Mouse (Mus musculus) MEL (cell line): ENCODE measurements around the gene Rbm18. TPM values are rescaled to one million over a fixed set of nuclear protein-coding genes. Genes with fewer than 3 reads are reported as not detected.

Experiments used
- DNase-seq: peaks from one replicate; pipeline ENCODE4 v3.0.0; 2011; ENCODE audit warnings: low read depth, low spot score
- H3K27ac ChIP-seq: 2 replicates; pipeline ENCODE4 v1.5.1; 2012; ENCODE audit warnings: low read depth, mild to moderate bottlenecking, control low read depth, low read length, moderate library complexity; ENCODE audit not compliant: control insufficient read depth
- H3K27me3 ChIP-seq, 2 experiments: fragments of 150-350 bp in 1 of 2; sonication (generic) in 1 of 2; 2 replicates each; pipeline ENCODE4 v1.6.1; 2012; ENCODE audit warnings: low read length in 2 of 2, mild to moderate bottlenecking in 2 of 2, improper control_type of control experiment in 1 of 2, moderate library complexity in 1 of 2; ENCODE audit not compliant: insufficient read depth in 2 of 2, control insufficient read depth in 1 of 2
- H3K36me3 ChIP-seq, 2 experiments: 2 replicates each; pipeline ENCODE4 v1.6.1; 2012 to 2014; ENCODE audit warnings: low read length in 2 of 2, improper control_type of control experiment in 1 of 2, inconsistent platforms in 1 of 2, mild to moderate bottlenecking in 1 of 2; ENCODE audit not compliant: insufficient read depth in 2 of 2, control insufficient read depth in 1 of 2
- H3K4me1 ChIP-seq, 2 experiments: fragments of 150-350 bp in 1 of 2; sonication (generic) in 1 of 2; 2 replicates each; pipeline ENCODE4 v1.6.1; 2012; ENCODE audit warnings: low read length in 2 of 2, improper control_type of control experiment in 1 of 2, mild to moderate bottlenecking in 1 of 2; ENCODE audit not compliant: insufficient read depth in 2 of 2, control insufficient read depth in 1 of 2
- H3K4me3 ChIP-seq, 2 experiments: fragments of 150-350 bp in 1 of 2; sonication (generic) in 1 of 2; 2 replicates each; pipeline ENCODE4 v1.5.1; 2012; ENCODE audit warnings: low read depth in 2 of 2, low read length in 2 of 2, mild to moderate bottlenecking in 2 of 2, moderate library complexity in 2 of 2, control low read depth in 1 of 2, improper control_type of control experiment in 1 of 2; ENCODE audit not compliant: control insufficient read depth in 1 of 2, insufficient read depth in 1 of 2
- H3K79me2 ChIP-seq: 2 replicates; pipeline ENCODE4 v1.6.1; 2012; ENCODE audit warnings: mild to moderate bottlenecking, low read length, moderate library complexity; ENCODE audit not compliant: control insufficient read depth, poor library complexity, insufficient read depth
- H3K9ac ChIP-seq: 2 replicates; pipeline ENCODE4 v1.6.1; 2012; ENCODE audit warnings: low read depth, mild to moderate bottlenecking, control low read depth, low read length, moderate library complexity; ENCODE audit not compliant: control insufficient read depth, poor library complexity, severe bottlenecking
- H3K9me3 ChIP-seq: fragments of 150-350 bp; sonication (generic); replicated peaks from 2 replicates; pipeline ENCODE4 v1.6.1; 2012; ENCODE audit warnings: mild to moderate bottlenecking, low read length, improper control_type of control experiment, moderate library complexity; ENCODE audit not compliant: insufficient read depth
- BHLHE40 ChIP-seq: IDR thresholded peaks from 2 replicates; pipeline ENCODE4 v1.6.1; 2012; ENCODE audit warnings: low read depth, mild to moderate bottlenecking, inconsistent platforms, low read length, improper control_type of control experiment, borderline replicate concordance
- CHD1 ChIP-seq: IDR thresholded peaks from 2 replicates; pipeline ENCODE4 v1.6.1; 2012; ENCODE audit warnings: low read depth, mild to moderate bottlenecking, inconsistent platforms, low read length, improper control_type of control experiment
- CTCF ChIP-seq, 3 experiments: IDR thresholded peaks in 2 of 3; conservative IDR thresholded peaks in 1 of 3; 2 replicates each; pipeline ENCODE4 v1.5.1; 2011 to 2012; ENCODE audit warnings: low read length in 3 of 3, low read depth in 2 of 3, mild to moderate bottlenecking in 2 of 3, improper control_type of control experiment in 1 of 3, inconsistent platforms in 1 of 3, mixed read lengths in 1 of 3, moderate library complexity in 1 of 3; ENCODE audit not compliant: control insufficient read depth in 1 of 3, insufficient read depth in 1 of 3, poor library complexity in 1 of 3, severe bottlenecking in 1 of 3
- E2F4 ChIP-seq: IDR thresholded peaks from 2 replicates; pipeline ENCODE4 v1.6.1; 2011; ENCODE audit warnings: low read depth, low read length, improper control_type of control experiment, borderline replicate concordance
- ELF1 ChIP-seq: IDR thresholded peaks from 2 replicates; pipeline ENCODE4 v1.6.1; 2014; ENCODE audit warnings: low read depth, mild to moderate bottlenecking, inconsistent platforms, low read length, improper control_type of control experiment, moderate library complexity
- EP300 ChIP-seq, 2 experiments: IDR thresholded peaks; 2 replicates each; pipeline ENCODE4 v1.6.1; 2011; ENCODE audit warnings: improper control_type of control experiment in 2 of 2, low read length in 2 of 2, low read depth in 1 of 2, mild to moderate bottlenecking in 1 of 2
- GABPA ChIP-seq: IDR thresholded peaks from 2 replicates; pipeline ENCODE4 v1.6.1; 2012; ENCODE audit warnings: low read depth, mild to moderate bottlenecking, inconsistent platforms, low read length, improper control_type of control experiment, moderate library complexity
- GATA1 ChIP-seq: IDR thresholded peaks from 2 replicates; pipeline ENCODE4 v1.6.1; 2011; ENCODE audit warnings: low read depth, low read length, improper control_type of control experiment
- KAT2A ChIP-seq: conservative IDR thresholded peaks from 2 replicates; pipeline ENCODE4 v1.6.1; 2012; ENCODE audit warnings: low read depth, low read length, improper control_type of control experiment, inconsistent platforms
- MAFK ChIP-seq: IDR thresholded peaks from 2 replicates; pipeline ENCODE4 v1.6.1; 2011; ENCODE audit warnings: low read depth, mild to moderate bottlenecking, low read length, improper control_type of control experiment, borderline replicate concordance
- MAX ChIP-seq: IDR thresholded peaks from 2 replicates; pipeline ENCODE4 v1.6.1; 2011; ENCODE audit warnings: low read length, improper control_type of control experiment
- MAZ ChIP-seq: IDR thresholded peaks from 2 replicates; pipeline ENCODE4 v1.6.1; 2012; ENCODE audit warnings: low read depth, mild to moderate bottlenecking, inconsistent platforms, low read length, improper control_type of control experiment
- MEF2A ChIP-seq: IDR thresholded peaks from 2 replicates; pipeline ENCODE4 v1.6.1; 2014; ENCODE audit warnings: low read depth, mild to moderate bottlenecking, inconsistent platforms, low read length, improper control_type of control experiment; ENCODE audit not compliant: poor library complexity, insufficient replicate concordance, severe bottlenecking; ENCODE audit errors: extremely low read depth
- MXI1 ChIP-seq: IDR thresholded peaks from 2 replicates; pipeline ENCODE4 v1.6.1; 2011; ENCODE audit warnings: mild to moderate bottlenecking, low read depth, low read length, improper control_type of control experiment
- MYC ChIP-seq: IDR thresholded peaks from 2 replicates; pipeline ENCODE4 v1.6.1; 2011; ENCODE audit warnings: low read depth, mild to moderate bottlenecking, low read length, improper control_type of control experiment, moderate library complexity
- NRF1 ChIP-seq: IDR thresholded peaks from 2 replicates; pipeline ENCODE4 v1.6.1; 2014; ENCODE audit warnings: low read depth, mild to moderate bottlenecking, inconsistent platforms, low read length, improper control_type of control experiment, moderate library complexity; ENCODE audit not compliant: poor library complexity, insufficient read depth, severe bottlenecking
- POLR2A ChIP-seq, 2 experiments: IDR thresholded peaks; 2 replicates each; pipeline ENCODE4 v1.6.1; 2011 to 2012; ENCODE audit warnings: low read length in 2 of 2, mild to moderate bottlenecking in 2 of 2, control low read depth in 1 of 2, improper control_type of control experiment in 1 of 2, low read depth in 1 of 2, moderate library complexity in 1 of 2; ENCODE audit not compliant: control insufficient read depth in 1 of 2, insufficient read depth in 1 of 2, poor library complexity in 1 of 2
- POLR2AphosphoS5 ChIP-seq: IDR thresholded peaks from 2 replicates; pipeline ENCODE4 v1.6.1; 2012; ENCODE audit warnings: low read depth, borderline replicate concordance, mild to moderate bottlenecking, inconsistent platforms, low read length, moderate library complexity, mixed read lengths
- RAD21 ChIP-seq: IDR thresholded peaks from 2 replicates; pipeline ENCODE4 v1.6.1; 2011; ENCODE audit warnings: mild to moderate bottlenecking, low read depth, low read length, improper control_type of control experiment
- SIN3A ChIP-seq: IDR thresholded peaks from 2 replicates; pipeline ENCODE4 v1.6.1; 2012; ENCODE audit warnings: low read length, improper control_type of control experiment, inconsistent platforms
- TAL1 ChIP-seq: IDR thresholded peaks from 2 replicates; pipeline ENCODE4 v1.6.1; 2012; ENCODE audit warnings: mild to moderate bottlenecking, inconsistent platforms, low read length, moderate library complexity, mixed read lengths
- TBP ChIP-seq: IDR thresholded peaks from 2 replicates; pipeline ENCODE4 v1.8.0; 2011; ENCODE audit warnings: low read depth, low read length, improper control_type of control experiment
- UBTF ChIP-seq: IDR thresholded peaks from 2 replicates; pipeline ENCODE4 v1.6.1; 2012; ENCODE audit warnings: low read depth, mild to moderate bottlenecking, inconsistent platforms, low read length, improper control_type of control experiment, moderate library complexity, borderline replicate concordance; ENCODE audit not compliant: insufficient read depth
- USF2 ChIP-seq, 2 experiments: IDR thresholded peaks; 2 replicates each; pipeline ENCODE4 v1.6.1; 2011 to 2012; ENCODE audit warnings: improper control_type of control experiment in 2 of 2, low read length in 2 of 2, borderline replicate concordance in 1 of 2, inconsistent platforms in 1 of 2, low read depth in 1 of 2, mild to moderate bottlenecking in 1 of 2; ENCODE audit not compliant: insufficient read depth in 1 of 2
- ZNF384 ChIP-seq: IDR thresholded peaks from 2 replicates; pipeline ENCODE4 v1.6.1; 2012; ENCODE audit warnings: low read depth, mild to moderate bottlenecking, inconsistent platforms, low read length, improper control_type of control experiment
- polyA plus RNA-seq, 2 experiments: library from polyadenylated mRNA; stranded (reverse) in 1 of 2; unstranded in 1 of 2; fragments of >175 nt in 1 of 2; fragments of >200 nt in 1 of 2; gene quantifications; 2 replicates each; pipeline versions ENCODE4 v1.2.1 to v1.2.4; 2012; ENCODE audit warnings: low replicate concordance in 2 of 2, low read depth in 1 of 2; ENCODE audit not compliant: insufficient read length in 2 of 2, insufficient read depth in 1 of 2, missing spikeins in 1 of 2
- total RNA-seq: library from RNA; depleted of rRNA; stranded (reverse); fragments of 300-350 nt; gene quantifications from 2 replicates; pipeline ENCODE4 v1.2.3, GENCODE M21; 2012

Rbm18 gene
- total and polyA plus RNA-seq, 3 experiments, result 16.7 to 20.1 TPM; not detected in 1

DNA sequence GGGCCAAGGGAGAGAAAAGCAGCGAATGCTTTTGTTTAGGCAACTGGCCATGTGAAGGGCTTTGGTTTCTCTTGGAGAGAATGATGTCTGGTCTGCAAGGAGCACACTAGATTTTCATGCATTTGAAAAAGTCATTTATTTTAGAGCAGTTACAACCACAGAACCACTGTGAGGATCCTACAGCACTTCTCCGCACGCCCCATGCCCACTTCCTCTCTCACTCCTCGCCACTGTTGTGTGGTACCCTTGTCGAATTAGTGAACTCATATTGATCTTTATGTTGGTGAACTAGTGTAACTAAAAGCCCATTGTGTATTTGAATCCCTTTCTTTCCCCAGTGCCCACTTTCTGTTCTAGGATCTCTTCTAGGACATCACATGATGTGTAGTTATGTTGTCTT is 61.4 kb downstream of the Rbm18 start:
- Histone ChIP-seq H3K36me3 (no peaks in the 10 kb centered on the region), H3K9me3 (no peaks in the 10 kb centered on the region), H3K4me1 (no peaks in the 10 kb centered on the region)
- no peak for TF ChIP-seq USF2 (IDR thresholded peaks at IDR 0.05; ENCODE audit: borderline replicate concordance in 1 of 2, insufficient read depth in 1 of 2, low read depth in 1 of 2, low read length in 2 of 2)
- TF ChIP-seq UBTF, result no peak
- no peak for TF ChIP-seq GABPA
- no peak for TF ChIP-seq GATA1
- TF ChIP-seq, all 39 proteins: peak for 0
- Histone ChIP-seq H3K4me3 (no peak overlapping the region), H3K27ac (no peak overlapping the region), H3K79me2 (no peaks in the 10 kb centered on the region), H3K27me3 (no peaks in the 10 kb centered on the region), H3K9ac (no peak overlapping the region)
- no peak for DNase-seq

DNA sequence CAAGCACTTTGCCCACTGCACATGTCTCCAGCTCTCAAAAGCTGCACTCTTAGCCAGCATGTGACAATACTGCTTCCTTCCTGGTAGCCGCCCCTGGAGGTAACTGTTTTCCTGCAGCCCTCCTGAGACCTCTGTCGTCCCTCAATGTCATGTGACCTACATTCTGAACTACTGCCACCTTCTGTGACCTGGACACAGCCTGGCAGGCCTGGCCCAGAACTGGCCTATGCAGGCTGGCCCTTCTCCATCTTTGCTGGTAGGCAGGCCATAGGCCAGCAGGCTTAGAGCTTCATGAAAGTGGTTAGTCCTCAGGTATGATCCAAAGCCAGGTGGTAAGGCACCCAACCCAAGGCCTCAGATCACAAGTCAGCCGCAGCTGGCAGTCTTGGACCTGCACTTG is 62.8 kb downstream of the Rbm18 start:
- DNase-seq, result no peak
- no peaks in the 10 kb centered on the region for H3K36me3 ChIP-seq

DNA sequence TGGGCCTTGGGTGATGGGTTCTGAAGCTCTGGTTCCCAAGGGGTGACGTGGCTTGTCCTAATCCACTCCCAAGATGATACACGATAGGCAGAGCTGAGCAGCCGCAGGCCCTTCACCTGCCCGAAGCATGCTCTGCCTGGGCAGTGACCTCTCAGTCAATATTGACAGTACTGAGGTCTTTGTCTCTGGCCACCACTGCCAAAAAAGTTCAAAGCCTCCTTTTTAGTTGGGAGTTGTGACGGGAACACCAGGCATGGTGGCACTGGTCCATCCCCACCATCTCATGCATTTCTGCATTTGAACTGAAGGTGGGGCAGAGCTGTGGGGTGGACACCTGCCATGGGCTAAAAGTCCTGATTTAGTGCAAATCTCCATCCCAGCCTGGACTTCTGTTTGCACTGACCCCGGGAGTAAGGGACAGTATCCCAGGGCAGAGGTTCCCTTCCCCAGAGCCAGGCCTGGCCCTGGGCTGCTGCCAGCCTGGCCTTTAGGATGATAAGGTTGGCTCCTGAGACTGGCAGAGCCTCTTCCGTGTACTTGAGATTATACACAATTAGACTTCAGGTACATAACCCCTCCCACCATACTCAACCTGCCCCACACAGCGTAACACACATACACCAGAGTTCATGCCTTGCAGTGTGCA is 64.8 kb downstream of the Rbm18 start:
- H3K36me3 ChIP-seq, result no peaks in the 10 kb centered on the region
- no peaks in the 10 kb centered on the region for H3K4me1 ChIP-seq
- DNase-seq, result no peak
- no peaks in the 10 kb centered on the region for H3K9me3 ChIP-seq
- no peak overlapping the region for H3K9ac ChIP-seq
- no peaks in the 10 kb centered on the region for H3K27me3 ChIP-seq
- H3K79me2 ChIP-seq, result no peaks in the 10 kb centered on the region
- no peak overlapping the region for H3K4me3 ChIP-seq
- no peak for TF ChIP-seq CHD1
- no peak for TF ChIP-seq POLR2A (IDR thresholded peaks at IDR 0.05; ENCODE audit: control insufficient read depth in 1 of 2, insufficient read depth in 1 of 2, low read depth in 1 of 2, low read length in 2 of 2, poor library complexity in 1 of 2)
- TF ChIP-seq MXI1, result no peak
- no peak for TF ChIP-seq GATA1
- TF ChIP-seq MEF2A, result no peak
- no peak for TF ChIP-seq MAZ
- TF ChIP-seq EP300 (IDR thresholded peaks at IDR 0.05; ENCODE audit: low read depth in 1 of 2, low read length in 2 of 2), result no peak
- no peak overlapping the region for H3K27ac ChIP-seq

More for the DNA sequence above, 62.8 kb downstream of the Rbm18 start:
- Histone ChIP-seq H3K9ac (no peak overlapping the region), H3K27ac (no peak overlapping the region), H3K79me2 (no peaks in the 10 kb centered on the region), H3K9me3 (no peaks in the 10 kb centered on the region)
- TF ChIP-seq ELF1, result no peak
- TF ChIP-seq ZNF384, result no peak
- TF ChIP-seq GABPA, result no peak
- TF ChIP-seq MAX, result no peak
- no peak for TF ChIP-seq MAFK
- no peak for TF ChIP-seq MYC
- TF ChIP-seq MEF2A, result no peak
- TF ChIP-seq EP300 (IDR thresholded peaks at IDR 0.05; ENCODE audit: low read depth in 1 of 2, low read length in 2 of 2), result no peak
- no peak for TF ChIP-seq SIN3A
- no peak for TF ChIP-seq NRF1
- no peak for TF ChIP-seq POLR2AphosphoS5
- no peak for TF ChIP-seq TAL1
- no peak for TF ChIP-seq MXI1
- no peak for TF ChIP-seq KAT2A
- no peak for TF ChIP-seq BHLHE40
- TF ChIP-seq RAD21, result no peak
- TF ChIP-seq TBP, result no peak
- TF ChIP-seq E2F4, result no peak
- no peak for TF ChIP-seq CTCF (IDR thresholded peaks at IDR 0.05 in 2 of 3, conservative IDR thresholded peaks at IDR 0.05 in 1 of 3; ENCODE audit: control insufficient read depth in 1 of 3, insufficient read depth in 1 of 3, low read depth in 2 of 3, low read length in 3 of 3, poor library complexity in 1 of 3, severe bottlenecking in 1 of 3)
- TF ChIP-seq, all 39 proteins: peak for 0
- Histone ChIP-seq H3K4me1 (no peaks in the 10 kb centered on the region), H3K4me3 (no peak overlapping the region), H3K27me3 (no peaks in the 10 kb centered on the region)
